Mouse (Mus musculus) heart, postnatal 4 days (tissue): ENCODE data around the gene T2. TPM values are rescaled to one million over a fixed set of nuclear protein-coding genes. Genes with fewer than 3 reads are reported as not detected.
A peak's percentile ranks its signal among the peaks of the same experiment; 100 is the strongest.
"Not testable (repeated sequence)": the region's sequence is repeated elsewhere in the genome, so short reads cannot be mapped to it uniquely, and the experiment has no call there.

Source experiments
- DNase-seq: peaks from one replicate; pipeline ENCODE4 v3.0.0; 2021
- total RNA-seq, 2 experiments: library from RNA; stranded (reverse); gene quantifications; 2 replicates each; pipeline ENCODE4 v1.2.3; 2021

T2 gene
- under 1 TPM; 0.48 to 0.56 TPM for total RNA-seq

DNA sequence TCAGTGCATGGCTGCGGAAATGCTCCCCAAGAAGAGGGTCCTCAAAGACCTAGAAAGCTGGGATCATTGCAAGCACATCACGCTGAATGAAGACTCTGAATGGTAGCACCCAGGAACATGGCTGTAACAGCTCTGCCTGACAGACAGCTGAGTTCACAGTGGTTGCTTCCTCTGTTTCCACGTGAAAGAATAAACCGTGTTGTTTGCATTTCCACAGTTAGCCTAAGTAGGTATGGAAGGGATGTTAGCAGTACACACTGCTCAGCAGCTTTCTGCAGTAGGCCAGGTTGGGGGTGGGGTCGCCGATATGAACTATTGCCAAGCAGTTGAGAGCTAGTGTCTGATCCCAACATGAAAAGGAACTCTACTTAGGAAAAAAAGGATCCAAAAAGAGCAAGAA is at the start of gene T2:
TSS of gene T2 (plus strand) at position 301 of the 400 bp plus-strand sequence.
- no peak for DNase-seq

GRCm38 (mm10) chr17:8310838-8311614 is 44.8 kb upstream of the T2 start, which contains the start of gene Sft2d1:
Sft2d1 (plus strand) TSS chr17:8311102.
- DNase-seq = peak; percentile 97

- DNase-seq = no peak
These were observed 44.0 kb upstream of the T2 start for GRCm38 (mm10) chr17:8311751-8312150.

GRCm38 (mm10) chr17:8313976-8314375 is 41.8 kb upstream of the T2 start:
- DNase-seq = no peak

GRCm38 (mm10) chr17:8316251-8316650 is 39.5 kb upstream of the T2 start:
- DNase-seq = peak; percentile 14

- DNase-seq = not testable (repeated sequence)
These were observed 28.9 kb upstream of the T2 start for GRCm38 (mm10) chr17:8326877-8327276.

GRCm38 (mm10) chr17:8328511-8329174 is 27.1 kb upstream of the T2 start:
- DNase-seq = no peak

DNA sequence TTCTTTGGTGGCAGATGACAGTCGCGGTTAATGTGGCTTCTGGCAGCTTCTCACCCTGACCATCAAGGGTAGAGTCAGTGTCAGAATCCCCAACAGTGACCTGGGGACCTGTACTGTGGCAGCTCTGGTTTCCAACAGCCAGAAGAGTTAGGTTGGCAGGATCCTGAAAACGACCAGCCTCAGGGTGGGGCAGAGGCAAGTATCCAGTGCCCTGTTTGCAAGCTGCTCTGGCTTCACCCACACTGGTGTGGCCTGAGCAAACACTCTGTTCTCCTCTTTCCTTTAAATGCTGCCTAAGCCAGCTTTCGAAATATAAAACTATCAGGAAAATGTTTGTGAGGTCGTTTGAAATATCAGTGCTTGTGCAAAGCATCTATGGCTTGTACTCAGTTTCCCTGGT is 25.2 kb upstream of the T2 start:
- no peak for DNase-seq

DNA sequence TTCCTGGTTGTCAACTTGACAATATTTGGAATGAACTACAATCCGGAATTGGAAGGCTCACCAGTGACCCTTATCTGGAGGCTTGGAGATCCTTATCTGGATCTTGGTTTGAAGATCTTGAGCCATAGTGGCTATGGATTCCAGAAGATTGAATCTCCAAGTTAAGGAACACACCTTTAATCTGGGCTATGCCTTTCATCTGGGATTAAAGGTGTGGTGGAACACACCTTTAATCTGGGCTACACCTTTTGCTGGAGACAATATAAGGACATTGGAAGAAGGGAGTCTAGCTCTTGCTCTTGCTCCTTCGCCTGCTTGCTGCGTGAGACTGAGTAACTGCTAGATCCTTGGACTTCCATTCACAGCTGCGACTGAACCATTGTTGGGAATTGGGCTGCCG is 18.6 kb upstream of the T2 start, which contains the start of gene Prr18:
TSS of gene Prr18 (plus strand) at position 301 of the 400 bp plus-strand sequence.
- not testable (repeated sequence) for DNase-seq

DNA sequence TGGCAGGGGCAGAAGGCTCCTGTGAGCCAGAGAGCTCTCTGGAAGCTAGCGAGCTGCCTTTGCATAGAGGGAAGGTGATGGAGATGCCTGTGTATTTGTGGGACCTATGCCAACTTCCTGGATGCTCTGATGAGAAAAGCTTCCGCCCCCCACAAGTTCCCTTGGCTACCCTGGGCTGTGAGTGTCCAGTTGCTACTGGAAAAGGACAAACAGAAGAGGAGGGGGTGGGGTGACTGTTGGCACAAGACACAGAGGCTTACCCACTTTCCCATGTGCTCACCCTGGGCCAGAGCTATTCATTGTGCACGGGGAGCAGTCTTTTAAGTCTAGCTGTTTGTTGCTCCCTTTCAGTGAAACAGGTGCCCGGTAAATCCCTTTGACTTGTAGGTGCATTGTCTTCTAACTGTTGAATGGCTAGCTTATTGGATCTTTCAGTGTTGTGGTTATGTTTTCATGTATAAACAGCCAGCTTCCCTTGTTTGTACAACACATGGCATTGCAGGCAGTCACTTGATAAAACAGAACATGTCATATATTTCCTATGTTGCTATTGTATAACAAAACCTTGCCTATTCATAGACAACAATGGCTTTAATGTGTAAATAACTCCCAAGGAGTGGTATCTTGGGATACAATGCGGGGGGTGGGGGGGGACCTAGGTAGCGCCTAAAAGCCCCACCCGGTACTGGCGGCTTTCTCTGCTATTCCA is 16.0 kb upstream of the T2 start:
- no peak for DNase-seq

DNA sequence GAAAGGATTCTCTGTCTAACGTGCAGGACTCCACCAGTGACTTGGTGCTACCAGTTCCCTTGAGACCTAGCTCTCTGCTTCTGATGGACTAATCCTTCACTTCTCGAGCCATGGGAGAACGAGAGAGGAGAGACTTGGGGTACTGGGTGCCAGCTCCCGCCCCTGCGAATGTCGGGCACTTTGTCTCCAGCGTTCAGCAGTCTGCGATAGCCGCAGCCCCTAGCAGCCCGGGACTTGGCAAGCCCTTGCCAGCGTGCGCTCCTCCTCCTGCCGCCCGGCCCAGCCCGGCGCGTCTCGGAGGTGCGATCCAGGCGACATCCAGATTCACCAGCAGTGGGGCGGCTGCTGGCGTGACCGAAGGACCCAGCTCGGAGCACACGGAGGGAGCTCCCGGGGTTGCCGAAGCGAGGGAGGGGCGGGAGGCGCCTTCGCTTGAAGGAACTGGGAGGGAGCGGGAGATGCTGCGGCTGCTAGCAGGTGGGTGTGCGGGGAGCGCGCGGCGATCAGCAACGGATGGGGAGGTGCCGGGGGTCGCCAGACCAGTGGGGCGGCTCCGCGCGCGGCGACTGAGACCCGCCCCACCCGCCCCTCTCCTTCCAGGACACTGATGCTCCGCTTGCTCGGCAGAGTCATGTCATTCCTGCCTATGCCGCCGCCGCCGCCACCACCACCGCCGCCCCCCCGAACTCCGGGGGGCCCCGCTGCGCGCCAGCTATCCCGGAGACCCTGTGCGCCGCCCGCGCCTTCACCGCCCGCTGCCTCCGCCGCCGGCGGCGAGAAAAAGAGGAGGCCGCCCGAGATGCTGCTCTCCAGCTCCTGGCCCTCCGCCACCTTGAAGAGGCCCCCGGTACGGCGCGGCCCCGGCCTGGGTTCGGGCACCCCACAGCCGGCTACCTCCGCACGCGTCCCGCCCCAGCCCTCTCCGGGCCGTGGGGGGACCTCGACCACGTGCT is 15.1 kb upstream of the T2 start:
- peak; percentile 31 for DNase-seq

DNA sequence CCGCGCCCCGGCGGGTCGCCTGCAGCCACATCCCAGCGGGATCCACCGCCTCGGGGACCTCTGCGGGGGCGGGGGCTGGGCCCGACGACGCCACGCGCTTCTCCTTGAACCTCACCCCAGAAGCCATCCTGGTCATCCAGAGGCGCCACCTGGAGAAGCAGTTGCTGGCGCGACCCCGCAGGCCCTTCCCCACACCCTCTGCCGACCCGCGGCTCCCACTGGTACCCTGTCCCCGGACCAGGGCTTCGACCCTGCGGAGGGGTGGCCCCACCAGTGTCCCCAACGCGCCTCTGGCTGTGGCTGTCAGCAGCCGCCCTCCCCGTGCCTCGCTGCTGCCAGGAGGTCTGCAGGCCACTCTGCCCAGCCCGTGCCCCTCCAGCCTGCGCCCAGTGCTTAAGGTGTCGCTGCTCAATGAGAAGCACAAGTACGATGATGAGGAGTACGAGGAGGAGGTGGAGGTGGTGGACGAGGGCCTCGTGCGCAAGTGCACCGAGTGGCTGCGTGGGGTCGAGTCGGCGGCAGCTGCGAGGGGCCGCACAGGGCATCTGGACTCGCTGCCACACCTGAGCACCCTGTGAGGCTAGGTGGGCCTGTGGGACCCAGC is 14.3 kb upstream of the T2 start:
- DNase-seq = no peak

DNA sequence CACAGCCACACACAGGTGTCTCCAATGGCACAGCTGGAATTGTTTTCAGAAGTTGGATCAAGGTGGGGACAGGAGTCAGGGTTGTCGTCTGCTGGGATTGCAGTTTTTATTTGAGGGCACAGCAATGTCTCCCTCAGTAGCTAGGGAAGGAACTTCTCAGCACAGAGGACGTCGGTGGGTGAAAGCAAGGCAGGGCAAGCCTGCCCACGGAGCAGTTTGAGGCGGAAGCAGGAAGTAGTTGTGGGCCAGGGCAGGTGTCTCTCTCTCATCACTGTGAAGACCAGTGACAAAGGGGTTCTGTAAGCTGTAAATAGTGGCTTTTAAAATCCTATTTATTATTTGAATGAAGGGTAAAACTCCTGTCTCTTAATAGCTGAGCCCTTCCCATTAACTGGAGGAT is 13.1 kb upstream of the T2 start:
- DNase-seq = no peak

DNA sequence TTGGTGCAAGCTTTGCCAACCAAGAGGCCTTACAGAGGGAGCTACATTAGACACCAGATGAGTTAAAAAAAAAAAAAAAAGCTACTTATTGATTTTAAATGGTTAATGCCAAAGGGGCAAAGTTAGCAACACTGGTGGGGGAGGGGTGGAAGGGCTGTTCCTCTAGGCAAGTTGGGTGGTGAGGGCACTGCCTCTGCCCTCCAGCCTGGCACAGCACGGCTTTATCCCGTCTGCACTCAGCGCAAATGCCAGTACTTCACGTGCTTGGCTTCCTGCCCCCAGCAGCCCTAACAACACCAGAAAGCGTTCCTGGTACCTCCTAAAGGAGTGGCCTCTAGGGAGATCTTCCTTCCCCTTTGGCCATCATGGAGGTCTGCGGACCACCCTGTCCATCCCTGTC is 12.4 kb upstream of the T2 start:
- DNase-seq = peak; percentile 16

GRCm38 (mm10) chr17:8347765-8348285 is 8.0 kb upstream of the T2 start:
- DNase-seq = no peak

DNA sequence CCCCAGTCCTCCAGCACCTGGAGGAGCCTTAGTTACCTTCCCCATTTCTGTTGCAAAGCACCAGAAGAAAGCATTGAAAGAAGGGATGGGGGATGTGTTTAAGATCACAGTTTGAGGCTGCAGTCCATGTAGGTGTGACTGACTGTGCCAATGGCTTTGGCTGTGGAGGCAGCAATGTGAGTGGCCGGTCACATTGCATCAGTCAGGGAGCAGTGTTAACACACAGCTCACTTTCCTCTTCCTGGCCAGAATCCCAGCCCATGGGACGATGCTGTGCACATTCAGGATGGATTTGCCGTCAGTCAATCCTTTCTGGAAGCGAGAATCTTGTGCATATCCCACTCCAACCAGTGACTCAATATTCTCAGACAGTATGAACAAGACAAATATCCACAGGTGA is 6.9 kb upstream of the T2 start:
- DNase-seq = no peak

GRCm38 (mm10) chr17:8351088-8351487 is 4.7 kb upstream of the T2 start:
- no peak for DNase-seq

- DNase-seq = no peak
These were observed 1.7 kb downstream of the T2 start for GRCm38 (mm10) chr17:8357498-8357897.

- DNase-seq = no peak
These were observed 5.1 kb downstream of the T2 start for GRCm38 (mm10) chr17:8360876-8361275.

DNA sequence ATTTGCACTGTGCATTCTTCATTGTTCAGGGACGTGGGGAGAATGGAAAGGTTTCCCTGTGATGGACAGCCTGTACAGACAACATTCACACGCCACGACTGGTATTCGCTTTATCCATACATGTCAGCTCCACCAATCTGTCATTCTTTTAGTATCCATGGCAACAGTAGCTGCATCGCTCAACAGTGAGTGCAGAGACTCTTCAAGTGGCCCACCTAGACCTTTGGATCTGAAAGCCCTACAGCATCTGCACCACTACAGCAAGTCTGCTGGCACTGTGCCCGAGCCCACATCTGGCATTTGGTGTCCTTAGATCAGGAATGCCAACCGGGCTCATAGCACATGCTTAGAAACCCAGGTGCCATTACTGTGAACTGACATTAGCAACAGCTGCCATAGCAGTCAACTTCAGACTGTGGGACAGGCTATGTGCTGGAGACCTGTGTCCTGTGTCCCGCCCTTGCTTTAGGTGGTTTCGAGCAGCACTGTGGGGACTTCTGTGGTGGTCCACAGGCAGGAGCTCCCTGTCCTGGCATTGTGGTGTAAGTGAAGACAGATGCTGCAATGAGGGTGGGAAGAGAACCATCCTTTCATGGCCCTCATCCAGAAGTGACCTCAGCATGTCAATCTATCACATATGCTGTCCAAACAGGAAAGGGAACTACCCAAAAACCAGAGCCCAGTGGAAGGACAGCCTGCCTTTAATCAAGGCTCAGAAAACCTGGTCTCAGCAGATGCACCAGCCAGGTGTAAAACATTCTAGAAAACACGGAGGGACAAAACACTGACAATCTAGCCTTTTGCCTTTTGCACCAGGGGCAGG is 5.7 kb downstream of the T2 start:
- no peak for DNase-seq
